Mouse (Mus musculus) neural tube, embryonic 10.5 days (tissue): ENCODE measurements at regions not wholly inside any gene's neighbourhood (a gene's known extent, or its start where the extent isn't known, plus 50 kb on each side); places are given as distances from the start of the nearest gene placed in this dataset.
A peak's percentile ranks its signal among the peaks of the same experiment; 100 is the strongest.

ENCODE experiments used
- DNase-seq: peaks from one replicate; pipeline ENCODE4 v3.0.0-alpha.2; 2017; ENCODE audit warnings: low spot score; ENCODE audit errors: extremely low spot score

- DNase-seq = no peak
Observed at GRCm38 (mm10) chr9:27556315-27557225, 160.0 kb downstream of the Spata19 start.

- no peak for DNase-seq
Observed at GRCm38 (mm10) chr9:27557886-27558285, 161.3 kb downstream of the Spata19 start.

- no peak for DNase-seq
Observed at GRCm38 (mm10) chr9:27558286-27558685, 161.7 kb downstream of the Spata19 start.

GRCm38 (mm10) chr9:27568372-27569053, 171.9 kb downstream of the Spata19 start:
- DNase-seq = no peak

- DNase-seq = no peak
Observed at GRCm38 (mm10) chr9:27569054-27569387, 172.4 kb downstream of the Spata19 start.

GRCm38 (mm10) chr9:27617096-27617839, 173.3 kb upstream of the Opcml start:
- DNase-seq = no peak

GRCm38 (mm10) chr9:27634901-27635300, 155.7 kb upstream of the Opcml start:
- DNase-seq = no peak

GRCm38 (mm10) chr9:27640611-27641010, 150.0 kb upstream of the Opcml start:
- DNase-seq = no peak

GRCm38 (mm10) chr9:27643312-27643711, 147.3 kb upstream of the Opcml start:
- DNase-seq = no peak

- no peak for DNase-seq
Observed at GRCm38 (mm10) chr9:27643916-27644315, 146.7 kb upstream of the Opcml start.

- DNase-seq = no peak
Observed at GRCm38 (mm10) chr9:27645435-27645834, 145.1 kb upstream of the Opcml start.

GRCm38 (mm10) chr9:27646100-27646499, 144.5 kb upstream of the Opcml start:
- no peak for DNase-seq

- DNase-seq = no peak
Observed at GRCm38 (mm10) chr9:27646956-27647355, 143.6 kb upstream of the Opcml start.

- no peak for DNase-seq
Observed at GRCm38 (mm10) chr9:27658001-27658400, 132.6 kb upstream of the Opcml start.

GRCm38 (mm10) chr9:27661431-27662300, 128.9 kb upstream of the Opcml start:
- DNase-seq = no peak

- no peak for DNase-seq
Observed at GRCm38 (mm10) chr9:27663230-27663629, 127.3 kb upstream of the Opcml start.

- DNase-seq = no peak
Observed at GRCm38 (mm10) chr9:27665659-27666058, 124.9 kb upstream of the Opcml start.

GRCm38 (mm10) chr9:27670032-27670740, 120.4 kb upstream of the Opcml start:
- peak; percentile 16 for DNase-seq

GRCm38 (mm10) chr9:27685325-27685724, 105.2 kb upstream of the Opcml start:
- no peak for DNase-seq

GRCm38 (mm10) chr9:27691616-27692015, 99.0 kb upstream of the Opcml start:
- DNase-seq = no peak
